Mouse (Mus musculus): ENCODE data around the gene Zbtb49. TPM values are rescaled to one million over a fixed set of nuclear protein-coding genes. Genes with fewer than 3 reads are reported as not detected.

Gene Zbtb49
- polyA plus RNA-seq, 1 experiment from 2014 or later: 3.3 TPM

DNA sequence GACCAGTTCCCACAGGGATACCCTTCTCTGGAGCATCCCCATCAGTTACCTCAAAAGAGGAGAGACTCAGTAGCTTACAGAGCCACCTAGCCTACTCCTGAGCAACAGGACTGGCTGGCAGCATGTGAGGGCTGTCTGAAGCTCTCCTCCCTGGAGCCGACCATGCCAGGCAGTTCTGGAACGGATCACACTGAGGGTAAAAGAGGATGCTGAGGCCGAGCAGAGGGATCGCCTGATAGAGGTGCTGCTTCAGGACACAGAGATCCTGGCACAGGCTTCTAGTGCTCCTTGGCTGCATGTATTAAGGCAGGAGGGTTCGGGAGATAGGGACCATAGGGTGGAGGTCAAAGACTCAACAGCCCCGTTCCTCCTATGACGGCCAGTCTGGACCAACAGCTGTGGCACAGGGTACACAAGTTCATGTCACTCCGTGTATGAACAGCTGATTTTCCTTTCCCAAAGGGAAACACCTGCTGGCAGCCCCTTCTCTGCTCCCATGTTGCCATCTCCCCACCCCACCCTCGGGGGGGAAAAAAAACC, 62.7 kb downstream of the Zbtb49 start:
- ATAC-seq (ENCODE audit: low read depth): no peak
- H3K27me3 ChIP-seq: peaks cover 61% of the 10 kb centered on the region
- no peaks in the 10 kb centered on the region for H3K36me3 ChIP-seq
- H3K9me3 ChIP-seq (replicated peaks): no peaks in the 10 kb centered on the region
- no peak overlapping the region for H3K27ac ChIP-seq
- H3K4me2 ChIP-seq: no peak overlapping the region
- no peak for DNase-seq
- WGBS (ENCODE audit: insufficient replicate concordance): 48% methylated on average over 9 of the region's 9 CpGs
- H3K4me1 ChIP-seq (replicated peaks): no peaks in the 10 kb centered on the region
- no peak overlapping the region for H3K4me3 ChIP-seq (replicated peaks)
- no peak overlapping the region for H3K9ac ChIP-seq

DNA sequence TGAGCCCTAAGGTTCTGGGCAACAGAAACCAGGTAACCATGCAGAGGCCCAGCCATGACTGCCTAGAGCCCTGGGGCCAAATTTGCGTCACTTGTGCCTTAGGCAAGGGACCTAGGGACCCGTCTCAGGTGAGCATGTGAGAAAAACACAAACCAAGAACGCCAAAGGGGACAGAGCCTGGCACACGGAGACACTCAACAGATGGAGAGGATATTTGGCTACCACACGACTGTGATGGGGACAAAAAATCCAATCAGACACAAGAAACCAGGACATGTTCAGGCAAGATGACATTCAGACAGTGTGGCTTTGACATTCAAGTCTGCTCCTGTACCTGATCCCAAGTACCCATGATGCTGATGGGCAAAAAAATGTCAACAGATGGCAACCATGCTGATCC, 66.6 kb downstream of the Zbtb49 start:
- DNase-seq (no peak), ATAC-seq (ENCODE audit: low read depth) (no peak)
- Histone ChIP-seq H3K27me3 (peaks cover 23% of the 10 kb centered on the region), H3K27ac (no peak overlapping the region), H3K4me3 (replicated peaks) (no peak overlapping the region), H3K9ac (no peak overlapping the region), H3K36me3 (no peaks in the 10 kb centered on the region), H3K4me2 (no peak overlapping the region), H3K9me3 (replicated peaks) (no peaks in the 10 kb centered on the region), H3K4me1 (replicated peaks) (no peaks in the 10 kb centered on the region)
- 51% methylated on average over 5 of the region's 5 CpGs for WGBS (ENCODE audit: insufficient replicate concordance)

DNA sequence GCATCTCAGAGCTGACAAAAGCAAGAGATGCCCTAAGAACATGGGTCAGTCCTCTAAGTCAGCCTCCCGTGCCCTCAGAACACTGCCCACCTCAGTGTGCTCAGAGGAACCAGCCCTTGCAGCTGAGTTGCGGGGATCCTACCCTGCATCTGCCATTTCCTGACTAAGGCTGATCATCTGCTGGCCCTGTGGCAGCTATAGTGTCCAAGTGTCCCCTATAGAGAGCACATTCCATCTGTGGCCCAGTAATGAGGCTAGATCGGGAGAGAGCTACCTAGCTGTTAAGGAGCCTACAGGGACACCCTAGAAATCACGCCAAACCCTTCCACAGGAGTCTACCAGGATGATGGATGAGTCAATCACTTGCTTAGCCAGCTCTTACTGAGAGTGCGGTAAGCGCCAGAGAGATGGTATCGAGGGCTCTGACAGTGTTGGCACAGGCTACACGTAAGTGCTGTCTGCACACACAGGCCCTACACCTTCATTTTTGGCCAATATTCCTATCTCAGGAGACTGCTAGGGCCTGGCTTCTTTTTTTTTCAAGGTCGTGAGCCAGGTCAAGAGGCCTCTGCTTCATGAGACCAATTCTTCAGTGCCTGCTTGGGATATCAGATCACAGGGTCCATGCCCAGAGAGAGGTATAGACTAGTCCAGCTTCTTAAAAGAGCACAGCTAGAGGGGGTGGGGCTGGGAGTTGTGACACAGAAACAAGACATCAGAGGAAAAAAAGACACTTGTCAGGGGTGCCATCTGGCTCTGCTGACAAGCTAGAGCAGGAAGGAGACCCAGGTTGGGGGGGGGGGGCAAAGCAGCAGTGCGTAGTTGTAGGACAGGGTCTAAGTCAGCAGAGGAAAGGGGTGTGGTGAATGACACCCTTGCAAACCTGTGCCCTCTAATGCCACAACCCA, 67.8 kb downstream of the Zbtb49 start:
- no peaks in the 10 kb centered on the region for H3K9me3 ChIP-seq (replicated peaks)
- WGBS (ENCODE audit: insufficient replicate concordance): 65% methylated on average over 10 of the region's 10 CpGs
- no peaks in the 10 kb centered on the region for H3K36me3 ChIP-seq
- H3K9ac ChIP-seq: no peak overlapping the region
- H3K4me2 ChIP-seq: no peak overlapping the region
- no peak overlapping the region for H3K4me3 ChIP-seq (replicated peaks)
- peaks cover 11% of the 10 kb centered on the region for H3K27me3 ChIP-seq
- DNase-seq (no peak), ATAC-seq (ENCODE audit: low read depth) (no peak)
- H3K4me1 ChIP-seq (replicated peaks): no peaks in the 10 kb centered on the region
- no peak overlapping the region for H3K27ac ChIP-seq

DNA sequence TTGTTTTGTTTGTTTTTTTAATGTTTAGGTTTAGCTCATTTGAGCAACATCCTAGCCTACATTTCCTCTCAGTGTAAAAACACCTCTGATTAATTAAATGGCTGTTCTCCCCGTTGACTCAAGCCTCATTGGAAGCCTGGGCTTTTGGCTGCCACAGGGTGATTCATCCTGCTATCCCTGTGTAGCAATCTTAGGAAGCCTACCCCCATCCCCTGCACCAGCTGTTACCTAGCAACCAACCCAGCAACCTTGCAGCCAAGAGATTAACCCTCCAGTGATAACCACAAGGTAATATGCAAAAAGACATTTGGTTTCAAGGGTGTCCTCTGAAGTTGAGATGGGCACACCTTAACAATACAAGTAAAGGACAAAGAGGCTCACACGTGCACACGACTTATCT, 69.0 kb downstream of the Zbtb49 start:
- no peak for ATAC-seq (ENCODE audit: low read depth)
- DNase-seq: no peak
- Histone ChIP-seq H3K36me3 (no peaks in the 10 kb centered on the region), H3K4me3 (replicated peaks) (no peak overlapping the region), H3K27me3 (no peaks in the 10 kb centered on the region; the same call in 1 of the 2 replicates), H3K9me3 (replicated peaks) (no peaks in the 10 kb centered on the region), H3K4me2 (no peak overlapping the region), H3K27ac (no peak overlapping the region), H3K4me1 (replicated peaks) (no peaks in the 10 kb centered on the region), H3K9ac (no peak overlapping the region)
- WGBS (ENCODE audit: insufficient replicate concordance): 46% methylated on average over 3 of the region's 3 CpGs

DNA sequence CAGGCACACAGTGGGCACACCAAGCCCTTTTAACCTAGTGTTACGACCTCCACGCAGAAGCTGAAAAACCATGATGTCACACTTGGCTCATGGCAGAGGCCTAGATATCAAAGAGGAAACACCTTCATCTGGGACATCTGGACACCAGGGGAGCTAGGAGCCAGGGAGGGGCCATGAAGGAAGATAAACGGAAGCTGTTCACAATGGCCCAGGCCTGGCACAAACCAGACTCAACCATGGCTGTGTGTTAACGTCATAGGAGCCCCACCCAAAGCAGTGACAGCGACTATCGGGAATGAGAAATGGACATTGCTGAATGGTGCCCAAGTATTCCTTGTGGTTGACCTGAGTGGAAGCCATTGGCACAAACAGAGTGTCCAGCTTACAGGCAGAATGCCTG, 73.7 kb downstream of the Zbtb49 start:
- ATAC-seq (ENCODE audit: low read depth) (no peak), DNase-seq (no peak)
- Histone ChIP-seq H3K4me1 (replicated peaks) (no peaks in the 10 kb centered on the region), H3K4me3 (replicated peaks) (no peak overlapping the region), H3K27ac (no peak overlapping the region), H3K36me3 (no peaks in the 10 kb centered on the region), H3K4me2 (no peak overlapping the region), H3K9me3 (replicated peaks) (no peaks in the 10 kb centered on the region), H3K27me3 (no peaks in the 10 kb centered on the region), H3K9ac (no peak overlapping the region)
- WGBS (ENCODE audit: insufficient replicate concordance): 71% methylated on average over 6 of the region's 6 CpGs

DNA sequence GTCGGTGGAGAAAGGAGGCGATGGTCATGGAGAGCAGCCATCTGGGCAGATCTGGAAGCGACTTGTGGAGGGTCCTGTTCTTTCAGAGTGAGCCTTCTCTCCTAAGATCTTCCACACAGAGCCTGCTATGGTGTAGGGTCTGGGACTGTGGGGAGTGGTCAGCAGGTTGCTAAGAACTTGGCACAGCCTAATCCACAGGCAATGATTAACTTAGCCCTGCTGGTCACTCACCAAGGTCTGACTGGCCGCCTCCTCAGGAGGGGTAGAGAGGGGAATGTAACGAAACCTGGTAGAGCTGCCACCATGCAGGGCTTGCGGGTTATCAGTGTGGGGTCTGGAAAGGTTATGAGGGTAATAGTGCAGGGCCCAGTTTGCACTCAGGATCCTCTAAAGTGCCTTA, 79.4 kb downstream of the Zbtb49 start:
- DNase-seq (no peak), ATAC-seq (ENCODE audit: low read depth) (no peak)
- no peak overlapping the region for H3K9ac ChIP-seq
- H3K27me3 ChIP-seq: no peaks in the 10 kb centered on the region
- no peaks in the 10 kb centered on the region for H3K36me3 ChIP-seq
- 72% methylated on average over 6 of the region's 6 CpGs for WGBS (ENCODE audit: insufficient replicate concordance)
- H3K4me1 ChIP-seq (replicated peaks): peaks cover 3% of the 10 kb centered on the region; the same call in 1 of the 2 replicates
- no peaks in the 10 kb centered on the region for H3K9me3 ChIP-seq (replicated peaks)
- H3K27ac ChIP-seq: no peak overlapping the region
- H3K4me3 ChIP-seq (replicated peaks): no peak overlapping the region
- H3K4me2 ChIP-seq: no peak overlapping the region

Other genes with a start within 250 kb of the Zbtb49 start
- 15.7 and 19.2 TPM in 2 replicates for gene Stx18, start 181.7 kb downstream of the Zbtb49 start, polyA plus RNA-seq (2015; fragmentation: Nextera tagmentation; extraction: Ambion mirVana)
- gene Nsg1, start 60.5 kb downstream of the Zbtb49 start, polyA plus RNA-seq (2015; fragmentation: Nextera tagmentation; extraction: Ambion mirVana): 3.7 and 4.6 TPM in 2 replicates
- 126 and 153 TPM in 2 replicates for gene Lyar, start within 50 bp of the Zbtb49 start, polyA plus RNA-seq (2015; fragmentation: Nextera tagmentation; extraction: Ambion mirVana)
- 51.3 and 54.2 TPM in 2 replicates for gene Tmem128, start 39.7 kb upstream of the Zbtb49 start, polyA plus RNA-seq (2015; fragmentation: Nextera tagmentation; extraction: Ambion mirVana)
- 0.05 TPM in 1 of 2 replicates, not detected in the other for gene Otop1, start 55.5 kb upstream of the Zbtb49 start, polyA plus RNA-seq (2015; fragmentation: Nextera tagmentation; extraction: Ambion mirVana)
- not detected in 2 replicates for gene Drd5, start 98.9 kb upstream of the Zbtb49 start, polyA plus RNA-seq (2015; fragmentation: Nextera tagmentation; extraction: Ambion mirVana)